Mouse (Mus musculus): ENCODE data around the gene Serpina10. TPM values are rescaled to one million over a fixed set of nuclear protein-coding genes. Genes with fewer than 3 reads are reported as not detected.

Gene Serpina10
- polyA plus RNA-seq, 1 experiment from 2014 or later: 0.05 TPM

- H3K4me1 ChIP-seq (replicated peaks): no peaks in the 10 kb centered on the region
- H3K9ac ChIP-seq (replicated peaks): no peak within 1 kb of the TSS
- no peaks in the 10 kb centered on the region for H3K27me3 ChIP-seq
- no peak within 1 kb of the TSS for H3K4me3 ChIP-seq (replicated peaks)
- H3K36me3 ChIP-seq: no peaks in the 10 kb centered on the region
- no peak for ATAC-seq (ENCODE audit: insufficient number of reproducible peaks, insufficient read depth, low FRiP score, low TSS enrichment, low read depth)
- H3K27ac ChIP-seq: no peak within 1 kb of the TSS
- 77% methylated on average over 9 of the region's 9 CpGs for WGBS
- no peaks in the 10 kb centered on the region for H3K9me3 ChIP-seq
- no peak within 1 kb of the TSS for H3K4me2 ChIP-seq
Observed at GRCm38 (mm10) chr12:103656848-103657626, 25.8 kb upstream of the Serpina10 start, which contains the start of gene Serpina6. TSS of gene Serpina6 (minus strand) at chr12:103657212.

GRCm38 (mm10) chr12:103655123-103656044 is 24.1 kb upstream of the Serpina10 start:
- H3K4me3 ChIP-seq (replicated peaks): no peak overlapping the region
- WGBS: 84% methylated on average over 7 of the region's 7 CpGs
- H3K36me3 ChIP-seq: no peaks in the 10 kb centered on the region
- H3K4me2 ChIP-seq: no peak overlapping the region
- H3K4me1 ChIP-seq (replicated peaks): no peaks in the 10 kb centered on the region
- no peaks in the 10 kb centered on the region for H3K27me3 ChIP-seq
- ATAC-seq (ENCODE audit: insufficient number of reproducible peaks, insufficient read depth, low FRiP score, low TSS enrichment, low read depth): no peak
- H3K9ac ChIP-seq (replicated peaks): no peak overlapping the region
- no peaks in the 10 kb centered on the region; the same call in 1 of the 2 replicates for H3K9me3 ChIP-seq
- H3K27ac ChIP-seq: no peak overlapping the region

- ATAC-seq (ENCODE audit: insufficient number of reproducible peaks, insufficient read depth, low FRiP score, low TSS enrichment, low read depth): no peak
- Histone ChIP-seq H3K4me3 (replicated peaks) (no peak overlapping the region), H3K36me3 (no peaks in the 10 kb centered on the region), H3K27me3 (no peaks in the 10 kb centered on the region), H3K9ac (replicated peaks) (no peak overlapping the region), H3K4me1 (replicated peaks) (no peaks in the 10 kb centered on the region), H3K27ac (no peak overlapping the region), H3K4me2 (no peak overlapping the region), H3K9me3 (peaks cover 3% of the 10 kb centered on the region; the same call in 1 of the 2 replicates)
- WGBS: 92% methylated on average over 2 of the region's 2 CpGs
Observed at GRCm38 (mm10) chr12:103653836-103654235, 22.6 kb upstream of the Serpina10 start.

- Histone ChIP-seq H3K9ac (replicated peaks) (no peak overlapping the region), H3K36me3 (no peaks in the 10 kb centered on the region), H3K4me2 (no peak overlapping the region), H3K27me3 (no peaks in the 10 kb centered on the region), H3K4me1 (replicated peaks) (no peaks in the 10 kb centered on the region), H3K27ac (no peak overlapping the region), H3K9me3 (peaks cover 3% of the 10 kb centered on the region; the same call in 1 of the 2 replicates), H3K4me3 (replicated peaks) (no peak overlapping the region)
- WGBS: 82% methylated on average over 2 of the region's 2 CpGs
- no peak for ATAC-seq (ENCODE audit: insufficient number of reproducible peaks, insufficient read depth, low FRiP score, low TSS enrichment, low read depth)
Observed at GRCm38 (mm10) chr12:103646314-103646713, 15.1 kb upstream of the Serpina10 start.

- H3K36me3 ChIP-seq: no peaks in the 10 kb centered on the region
- H3K4me2 ChIP-seq: no peak overlapping the region
- no peak overlapping the region for H3K9ac ChIP-seq (replicated peaks)
- no peaks in the 10 kb centered on the region for H3K4me1 ChIP-seq (replicated peaks)
- H3K27me3 ChIP-seq: no peaks in the 10 kb centered on the region
- ATAC-seq (ENCODE audit: insufficient number of reproducible peaks, insufficient read depth, low FRiP score, low TSS enrichment, low read depth): no peak
- no peaks in the 10 kb centered on the region for H3K9me3 ChIP-seq
- WGBS: 48% methylated on average over 5 of the region's 5 CpGs
- no peak overlapping the region for H3K4me3 ChIP-seq (replicated peaks)
- H3K27ac ChIP-seq: no peak overlapping the region
Observed at GRCm38 (mm10) chr12:103644601-103645000, 13.4 kb upstream of the Serpina10 start.

- 79% methylated on average over 3 of the region's 3 CpGs for WGBS
- Histone ChIP-seq H3K27ac (no peak overlapping the region), H3K4me1 (replicated peaks) (no peaks in the 10 kb centered on the region)
Observed at GRCm38 (mm10) chr12:103643818-103644217, 12.6 kb upstream of the Serpina10 start.

GRCm38 (mm10) chr12:103643336-103643735 is 12.1 kb upstream of the Serpina10 start:
- H3K27ac ChIP-seq: no peak overlapping the region

More at GRCm38 (mm10) chr12:103643818-103644217, 12.6 kb upstream of the Serpina10 start:
- H3K4me2 ChIP-seq: no peak overlapping the region
- ATAC-seq (ENCODE audit: insufficient number of reproducible peaks, insufficient read depth, low FRiP score, low TSS enrichment, low read depth): no peak
- no peaks in the 10 kb centered on the region for H3K27me3 ChIP-seq
- H3K4me3 ChIP-seq (replicated peaks): no peak overlapping the region
- H3K9me3 ChIP-seq: no peaks in the 10 kb centered on the region
- no peaks in the 10 kb centered on the region for H3K36me3 ChIP-seq
- H3K9ac ChIP-seq (replicated peaks): no peak overlapping the region

GRCm38 (mm10) chr12:103635846-103636245 is 4.6 kb upstream of the Serpina10 start:
- H3K27ac ChIP-seq: no peak overlapping the region
- no peak for ATAC-seq (ENCODE audit: insufficient number of reproducible peaks, insufficient read depth, low FRiP score, low TSS enrichment, low read depth)
- 76% methylated on average over 2 of the region's 2 CpGs for WGBS
- H3K27me3 ChIP-seq: no peaks in the 10 kb centered on the region
- H3K9me3 ChIP-seq: no peaks in the 10 kb centered on the region
- no peak overlapping the region for H3K4me3 ChIP-seq (replicated peaks)
- H3K9ac ChIP-seq (replicated peaks): no peak overlapping the region
- no peaks in the 10 kb centered on the region for H3K4me1 ChIP-seq (replicated peaks)
- H3K36me3 ChIP-seq: no peaks in the 10 kb centered on the region
- H3K4me2 ChIP-seq: no peak overlapping the region

More at GRCm38 (mm10) chr12:103643336-103643735, 12.1 kb upstream of the Serpina10 start:
- Histone ChIP-seq H3K4me2 (no peak overlapping the region), H3K36me3 (no peaks in the 10 kb centered on the region), H3K9ac (replicated peaks) (no peak overlapping the region), H3K27me3 (no peaks in the 10 kb centered on the region), H3K9me3 (no peaks in the 10 kb centered on the region), H3K4me1 (replicated peaks) (no peaks in the 10 kb centered on the region), H3K4me3 (replicated peaks) (no peak overlapping the region)
- WGBS: 2% methylated on average over 2 of the region's 2 CpGs
- no peak for ATAC-seq (ENCODE audit: insufficient number of reproducible peaks, insufficient read depth, low FRiP score, low TSS enrichment, low read depth)

GRCm38 (mm10) chr12:103634430-103634829 is 3.2 kb upstream of the Serpina10 start:
- Histone ChIP-seq H3K4me1 (replicated peaks) (no peaks in the 10 kb centered on the region), H3K27ac (no peak overlapping the region), H3K27me3 (no peaks in the 10 kb centered on the region), H3K9me3 (no peaks in the 10 kb centered on the region), H3K9ac (replicated peaks) (no peak overlapping the region), H3K4me3 (replicated peaks) (no peak overlapping the region), H3K36me3 (no peaks in the 10 kb centered on the region), H3K4me2 (no peak overlapping the region)
- ATAC-seq (ENCODE audit: insufficient number of reproducible peaks, insufficient read depth, low FRiP score, low TSS enrichment, low read depth): no peak
- 83% methylated on average over 2 of the region's 2 CpGs for WGBS

- Histone ChIP-seq H3K9ac (replicated peaks) (no peak overlapping the region), H3K4me3 (replicated peaks) (no peak overlapping the region), H3K4me1 (replicated peaks) (no peaks in the 10 kb centered on the region), H3K27me3 (no peaks in the 10 kb centered on the region), H3K36me3 (no peaks in the 10 kb centered on the region), H3K9me3 (no peaks in the 10 kb centered on the region), H3K27ac (no peak overlapping the region), H3K4me2 (no peak overlapping the region)
- WGBS: 75% methylated on average over 10 of the region's 10 CpGs
- ATAC-seq (ENCODE audit: insufficient number of reproducible peaks, insufficient read depth, low FRiP score, low TSS enrichment, low read depth): no peak
Observed at GRCm38 (mm10) chr12:103616860-103617261, 14.4 kb downstream of the Serpina10 start.

GRCm38 (mm10) chr12:103615734-103616133 is 15.5 kb downstream of the Serpina10 start:
- Histone ChIP-seq H3K27me3 (no peaks in the 10 kb centered on the region), H3K27ac (no peak overlapping the region), H3K36me3 (no peaks in the 10 kb centered on the region), H3K4me2 (no peak overlapping the region), H3K4me1 (replicated peaks) (no peaks in the 10 kb centered on the region), H3K9me3 (no peaks in the 10 kb centered on the region), H3K4me3 (replicated peaks) (no peak overlapping the region), H3K9ac (replicated peaks) (no peak overlapping the region)
- ATAC-seq (ENCODE audit: insufficient number of reproducible peaks, insufficient read depth, low FRiP score, low TSS enrichment, low read depth): no peak
- 84% methylated on average over 4 of the region's 4 CpGs for WGBS

Measured in limb, embryonic 12.5 days (tissue).